Mouse (Mus musculus): ENCODE measurements at regions not wholly inside any gene's neighbourhood (a gene's known extent, or its start where the extent isn't known, plus 50 kb on each side); places are given as distances from the start of the nearest gene placed in this dataset.
A peak's percentile ranks its signal among the peaks of the same experiment; 100 is the strongest.

GRCm38 (mm10) chr17:73027122-73027521, 80.7 kb upstream of the Lclat1 start:
- Histone ChIP-seq H3K4me1 (replicated peaks; ENCODE audit: control insufficient read depth, insufficient read depth, low read length) (peaks cover 23% of the 10 kb centered on the region), H3K27me3 (ENCODE audit: control insufficient read depth, insufficient read depth, low read length) (no peaks in the 10 kb centered on the region), H3K36me3 (ENCODE audit: control insufficient read depth, insufficient read depth, low read length) (no peaks in the 10 kb centered on the region), H3K27ac (ENCODE audit: control insufficient read depth, insufficient read depth, low read length) (no peak overlapping the region), H3K4me3 (ENCODE audit: control insufficient read depth, insufficient read depth, low read length) (no peak overlapping the region)
- no peak for DNase-seq
- WGBS: 98% methylated on average over 5 of the region's 5 CpGs
- TF ChIP-seq CTCF (IDR thresholded peaks at IDR 0.05; ENCODE audit: borderline replicate concordance, control insufficient read depth, extremely low read depth, insufficient read depth, low read length, poor library complexity) (no peak), POLR2A (IDR thresholded peaks at IDR 0.05; ENCODE audit: control insufficient read depth, extremely low read depth, insufficient read depth, low read length, poor library complexity) (no peak)

- Histone ChIP-seq H3K27ac (ENCODE audit: control insufficient read depth, insufficient read depth, low read length) (no peak overlapping the region), H3K27me3 (ENCODE audit: control insufficient read depth, insufficient read depth, low read length) (no peaks in the 10 kb centered on the region), H3K36me3 (ENCODE audit: control insufficient read depth, insufficient read depth, low read length) (no peaks in the 10 kb centered on the region), H3K4me1 (replicated peaks; ENCODE audit: control insufficient read depth, insufficient read depth, low read length) (peaks cover 33% of the 10 kb centered on the region), H3K4me3 (ENCODE audit: control insufficient read depth, insufficient read depth, low read length) (no peak overlapping the region)
- DNase-seq: no peak
- TF ChIP-seq POLR2A (IDR thresholded peaks at IDR 0.05; ENCODE audit: control insufficient read depth, extremely low read depth, insufficient read depth, low read length, poor library complexity) (no peak), CTCF (IDR thresholded peaks at IDR 0.05; ENCODE audit: borderline replicate concordance, control insufficient read depth, extremely low read depth, insufficient read depth, low read length, poor library complexity) (no peak)
- 70% methylated on average over 5 of the region's 5 CpGs for WGBS
Measured at GRCm38 (mm10) chr17:73031796-73032195, 76.0 kb upstream of the Lclat1 start.

DNA sequence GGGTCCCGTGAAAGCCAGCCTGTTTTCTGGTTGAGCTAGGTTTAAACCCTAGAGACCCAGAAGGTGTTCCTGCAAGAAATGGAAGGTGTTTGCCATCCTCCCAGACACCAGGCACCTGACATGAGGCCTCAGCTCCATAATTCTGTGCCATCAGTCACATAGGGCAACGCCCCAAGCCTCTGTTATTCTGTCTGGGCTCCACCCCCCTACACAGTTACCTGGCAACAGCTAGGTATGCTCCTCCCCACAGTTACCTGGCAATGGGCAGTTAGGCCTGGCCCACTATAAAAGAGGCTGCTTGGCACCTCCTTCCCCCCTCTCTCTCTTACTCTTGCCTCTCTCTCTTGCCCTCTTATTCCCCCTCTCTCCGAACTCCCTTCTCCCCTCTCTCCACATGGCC, 75.5 kb upstream of the Lclat1 start:
- no peak overlapping the region for H3K27ac ChIP-seq (ENCODE audit: control insufficient read depth, insufficient read depth, low read length)
- no peaks in the 10 kb centered on the region for H3K27me3 ChIP-seq (ENCODE audit: control insufficient read depth, insufficient read depth, low read length)
- H3K4me3 ChIP-seq (ENCODE audit: control insufficient read depth, insufficient read depth, low read length): no peak overlapping the region
- H3K36me3 ChIP-seq (ENCODE audit: control insufficient read depth, insufficient read depth, low read length): no peaks in the 10 kb centered on the region
- TF ChIP-seq POLR2A (IDR thresholded peaks at IDR 0.05; ENCODE audit: control insufficient read depth, extremely low read depth, insufficient read depth, low read length, poor library complexity) (no peak), CTCF (IDR thresholded peaks at IDR 0.05; ENCODE audit: borderline replicate concordance, control insufficient read depth, extremely low read depth, insufficient read depth, low read length, poor library complexity) (no peak)
- peaks cover 38% of the 10 kb centered on the region for H3K4me1 ChIP-seq (replicated peaks; ENCODE audit: control insufficient read depth, insufficient read depth, low read length)
- 76% methylated on average over 3 of the region's 3 CpGs for WGBS
- DNase-seq: no peak

- Histone ChIP-seq H3K27me3 (ENCODE audit: control insufficient read depth, insufficient read depth, low read length) (no peaks in the 10 kb centered on the region), H3K36me3 (ENCODE audit: control insufficient read depth, insufficient read depth, low read length) (no peaks in the 10 kb centered on the region), H3K4me3 (ENCODE audit: control insufficient read depth, insufficient read depth, low read length) (no peak overlapping the region), H3K27ac (ENCODE audit: control insufficient read depth, insufficient read depth, low read length) (peak overlapping the region; percentile 38; the same call in 1 of the 2 replicates), H3K4me1 (replicated peaks; ENCODE audit: control insufficient read depth, insufficient read depth, low read length) (peaks cover 43% of the 10 kb centered on the region)
- TF ChIP-seq CTCF (IDR thresholded peaks at IDR 0.05; ENCODE audit: borderline replicate concordance, control insufficient read depth, extremely low read depth, insufficient read depth, low read length, poor library complexity): no peak
- TF ChIP-seq POLR2A (IDR thresholded peaks at IDR 0.05; ENCODE audit: control insufficient read depth, extremely low read depth, insufficient read depth, low read length, poor library complexity): no peak
- WGBS: 42% methylated on average over 3 of the region's 3 CpGs
- DNase-seq: peak; percentile 42
Measured at GRCm38 (mm10) chr17:73034420-73034819, 73.4 kb upstream of the Lclat1 start.

DNA sequence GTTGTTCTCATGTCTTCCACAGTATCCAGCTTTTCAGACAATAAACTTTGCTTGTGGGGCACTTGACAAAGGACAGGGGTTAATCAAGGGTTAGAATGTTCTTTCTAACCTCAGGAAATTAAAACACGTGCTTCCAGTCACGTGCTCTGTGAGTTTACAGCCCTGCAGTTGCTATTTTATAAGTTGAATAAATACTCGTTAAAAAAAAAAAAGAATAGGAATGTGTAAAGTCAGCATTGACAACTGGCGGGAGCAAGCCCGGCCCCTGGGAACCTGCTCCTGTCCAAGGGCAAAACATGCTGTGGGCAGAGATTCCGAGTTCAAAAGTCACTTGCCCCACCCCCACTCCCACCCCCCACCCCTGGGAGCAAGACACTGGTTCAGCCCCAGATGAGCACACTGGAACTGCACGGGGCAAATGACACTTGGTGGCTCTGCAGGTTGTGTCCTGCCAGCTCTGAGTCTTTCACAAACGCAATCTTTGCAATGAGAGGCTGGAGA, 72.8 kb upstream of the Lclat1 start:
- Histone ChIP-seq H3K27ac (ENCODE audit: control insufficient read depth, insufficient read depth, low read length) (peak overlapping the region; percentile 1; the same call in 1 of the 2 replicates), H3K27me3 (ENCODE audit: control insufficient read depth, insufficient read depth, low read length) (no peaks in the 10 kb centered on the region), H3K4me1 (replicated peaks; ENCODE audit: control insufficient read depth, insufficient read depth, low read length) (peaks cover 43% of the 10 kb centered on the region), H3K4me3 (ENCODE audit: control insufficient read depth, insufficient read depth, low read length) (no peak overlapping the region), H3K36me3 (ENCODE audit: control insufficient read depth, insufficient read depth, low read length) (no peaks in the 10 kb centered on the region)
- WGBS: 18% methylated on average over 8 of the region's 8 CpGs
- no peak for TF ChIP-seq POLR2A (IDR thresholded peaks at IDR 0.05; ENCODE audit: control insufficient read depth, extremely low read depth, insufficient read depth, low read length, poor library complexity)
- TF ChIP-seq CTCF (IDR thresholded peaks at IDR 0.05; ENCODE audit: borderline replicate concordance, control insufficient read depth, extremely low read depth, insufficient read depth, low read length, poor library complexity): no peak
- no peak for DNase-seq

DNA sequence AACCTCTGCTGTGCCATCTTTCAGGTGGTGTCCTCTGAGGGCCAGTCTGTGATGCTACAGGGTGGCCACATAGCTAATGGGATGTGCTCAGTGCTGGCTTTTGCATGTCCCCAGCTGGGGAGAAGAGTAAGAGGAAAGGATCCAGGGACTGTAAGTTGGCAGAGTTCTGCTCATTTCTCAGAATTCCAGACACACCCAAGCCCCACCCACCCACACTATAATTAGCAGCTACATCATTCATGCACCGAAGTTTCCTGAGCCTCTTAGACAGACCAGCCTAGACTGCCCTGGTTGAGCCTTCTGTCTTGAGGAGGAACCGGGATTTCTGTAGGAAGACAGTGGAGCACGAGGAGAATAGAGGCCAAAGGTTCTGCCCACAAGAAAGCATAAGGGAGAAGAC, 70.9 kb upstream of the Lclat1 start:
- TF ChIP-seq CTCF (IDR thresholded peaks at IDR 0.05; ENCODE audit: borderline replicate concordance, control insufficient read depth, extremely low read depth, insufficient read depth, low read length, poor library complexity): no peak
- TF ChIP-seq POLR2A (IDR thresholded peaks at IDR 0.05; ENCODE audit: control insufficient read depth, extremely low read depth, insufficient read depth, low read length, poor library complexity): no peak
- Histone ChIP-seq H3K4me3 (ENCODE audit: control insufficient read depth, insufficient read depth, low read length) (no peak overlapping the region), H3K36me3 (ENCODE audit: control insufficient read depth, insufficient read depth, low read length) (no peaks in the 10 kb centered on the region), H3K27me3 (ENCODE audit: control insufficient read depth, insufficient read depth, low read length) (no peaks in the 10 kb centered on the region), H3K27ac (ENCODE audit: control insufficient read depth, insufficient read depth, low read length) (no peak overlapping the region), H3K4me1 (replicated peaks; ENCODE audit: control insufficient read depth, insufficient read depth, low read length) (peaks cover 39% of the 10 kb centered on the region)
- no peak for DNase-seq
- WGBS: 62% methylated on average over 3 of the region's 3 CpGs

- over 99% methylated on average over 2 of the region's 2 CpGs for WGBS
Measured at GRCm38 (mm10) chr17:73038586-73038985, 69.2 kb upstream of the Lclat1 start.

More at GRCm38 (mm10) chr17:73038586-73038985, 69.2 kb upstream of the Lclat1 start:
- no peaks in the 10 kb centered on the region for H3K27me3 ChIP-seq (ENCODE audit: control insufficient read depth, insufficient read depth, low read length)
- DNase-seq: no peak
- no peak overlapping the region for H3K4me3 ChIP-seq (ENCODE audit: control insufficient read depth, insufficient read depth, low read length)
- H3K36me3 ChIP-seq (ENCODE audit: control insufficient read depth, insufficient read depth, low read length): no peaks in the 10 kb centered on the region
- peaks cover 31% of the 10 kb centered on the region for H3K4me1 ChIP-seq (replicated peaks; ENCODE audit: control insufficient read depth, insufficient read depth, low read length)
- no peak overlapping the region for H3K27ac ChIP-seq (ENCODE audit: control insufficient read depth, insufficient read depth, low read length)
- no peak for TF ChIP-seq CTCF (IDR thresholded peaks at IDR 0.05; ENCODE audit: borderline replicate concordance, control insufficient read depth, extremely low read depth, insufficient read depth, low read length, poor library complexity)
- no peak for TF ChIP-seq POLR2A (IDR thresholded peaks at IDR 0.05; ENCODE audit: control insufficient read depth, extremely low read depth, insufficient read depth, low read length, poor library complexity)
